Mouse (Mus musculus) mouse trophoblast stem cell (cell line): ENCODE results near the gene Camta1.

Experiments used
- in situ Hi-C, 2 experiments: fragments of 300-500 bp; cut with MseI, MboI; formaldehyde crosslinking; loops; 2 replicates in 1 of 2; 3 replicates in 1 of 2; pipeline ENCODE4 v1.15.1; 2025

The Camta1 gene

GRCm38 (mm10) chr4:151330983-151331382, 530.7 kb downstream of the Camta1 start:
- in situ Hi-C loops, result no loop called here

- in situ Hi-C loops, result no loop called here
Observed at GRCm38 (mm10) chr4:151328071-151328470, 533.6 kb downstream of the Camta1 start.

GRCm38 (mm10) chr4:151326971-151327686, 534.5 kb downstream of the Camta1 start:
- in situ Hi-C loops, result no loop called here

GRCm38 (mm10) chr4:151316428-151316827, 545.2 kb downstream of the Camta1 start:
- in situ Hi-C loops, result no loop called here

GRCm38 (mm10) chr4:151315726-151316125, 546.0 kb downstream of the Camta1 start:
- in situ Hi-C loops, result no loop called here

GRCm38 (mm10) chr4:151310773-151311172, 550.9 kb downstream of the Camta1 start:
- in situ Hi-C loops, result no loop called here

GRCm38 (mm10) chr4:151310056-151310685, 551.5 kb downstream of the Camta1 start:
- in situ Hi-C loops, result no loop called here

GRCm38 (mm10) chr4:151306890-151307289, 554.8 kb downstream of the Camta1 start:
- in situ Hi-C loops, result no loop called here

GRCm38 (mm10) chr4:151306311-151306765, 555.3 kb downstream of the Camta1 start:
- in situ Hi-C loops, result no loop called here

GRCm38 (mm10) chr4:151305761-151306160, 555.9 kb downstream of the Camta1 start:
- in situ Hi-C loops, result no loop called here

GRCm38 (mm10) chr4:151303931-151304330, 557.7 kb downstream of the Camta1 start:
- in situ Hi-C loops, result no loop called here

- in situ Hi-C loops, result no loop called here
Observed at GRCm38 (mm10) chr4:151303436-151303835, 558.2 kb downstream of the Camta1 start.

GRCm38 (mm10) chr4:151302195-151303126, 559.2 kb downstream of the Camta1 start:
- in situ Hi-C loops, result no loop called here

- in situ Hi-C loops, result no loop called here
Observed at GRCm38 (mm10) chr4:151301337-151301736, 560.3 kb downstream of the Camta1 start.

- in situ Hi-C loops, result no loop called here
Observed at GRCm38 (mm10) chr4:151300706-151301105, 561.0 kb downstream of the Camta1 start.

GRCm38 (mm10) chr4:151295515-151296203, 566.0 kb downstream of the Camta1 start:
- in situ Hi-C loops, result no loop called here

GRCm38 (mm10) chr4:151288893-151289585, 572.6 kb downstream of the Camta1 start:
- in situ Hi-C loops, result no loop called here

GRCm38 (mm10) chr4:151285905-151286445, 575.7 kb downstream of the Camta1 start:
- in situ Hi-C loops, result no loop called here

GRCm38 (mm10) chr4:151285432-151285831, 576.2 kb downstream of the Camta1 start:
- in situ Hi-C loops, result no loop called here

- in situ Hi-C loops, result no loop called here
Observed at GRCm38 (mm10) chr4:151283092-151283741, 578.5 kb downstream of the Camta1 start.
